Mouse (Mus musculus) kidney, postnatal 0 days (tissue): ENCODE data around the gene Krcc1. TPM values are rescaled to one million over a fixed set of nuclear protein-coding genes. Genes with fewer than 3 reads are reported as not detected.

Source experiments
- ATAC-seq: fragments of 200-750 bp; cut with Nextera tagmentation; replicated peaks from 2 replicates; pipeline ENCODE4 v1.8.0; 2017; ENCODE audit warnings: low read depth, moderate number of reproducible peaks, moderate TSS enrichment, moderate library complexity; ENCODE audit not compliant: low FRiP score
- DNase-seq: peaks from one replicate; pipeline ENCODE4 v3.0.0-alpha.2; 2016; ENCODE audit warnings: low spot score
- H3K27ac ChIP-seq: fragments of 300-500 bp; sonication (generic); 2 replicates; pipeline ENCODE4 v1.5.1; 2014; ENCODE audit warnings: mild to moderate bottlenecking
- H3K27me3 ChIP-seq: fragments of 300-500 bp; sonication (generic); 2 replicates; pipeline ENCODE4 v1.6.1; 2014; ENCODE audit warnings: low read length, mixed read lengths; ENCODE audit not compliant: insufficient read depth
- H3K36me3 ChIP-seq: fragments of 300-500 bp; sonication (generic); 2 replicates; pipeline ENCODE4 v1.6.1; 2014; ENCODE audit warnings: low read length, mixed read lengths; ENCODE audit not compliant: insufficient read depth
- H3K4me1 ChIP-seq: fragments of 300-500 bp; sonication (generic); replicated peaks from 2 replicates; pipeline ENCODE4 v1.6.1; 2014; ENCODE audit warnings: antibody characterized with exemption, low read length, mixed read lengths; ENCODE audit not compliant: insufficient read depth
- H3K4me2 ChIP-seq: fragments of 300-500 bp; sonication (generic); 2 replicates; pipeline ENCODE4 v1.6.1; 2014; ENCODE audit warnings: mild to moderate bottlenecking, low read length, moderate library complexity, mixed read lengths
- H3K4me3 ChIP-seq: fragments of 300-500 bp; sonication (generic); replicated peaks from 2 replicates; pipeline ENCODE4 v1.5.1; 2014; ENCODE audit warnings: low read depth, low read length
- H3K9ac ChIP-seq: fragments of 300-500 bp; sonication (generic); 2 replicates; pipeline ENCODE4 v1.6.1; 2014; ENCODE audit warnings: low read depth, low read length
- H3K9me3 ChIP-seq: fragments of 300-500 bp; sonication (generic); replicated peaks from 2 replicates; pipeline ENCODE4 v1.6.1; 2016; ENCODE audit warnings: low read length, inconsistent platforms, mixed read lengths
- CTCF ChIP-seq: IDR thresholded peaks from 2 replicates; pipeline ENCODE4 v1.5.1; 2016; ENCODE audit warnings: antibody characterized with exemption, low read depth, mild to moderate bottlenecking, moderate library complexity
- WGBS: fragments of 180-500 bp; shearing (Covaris S2); extraction: QIAGEN DNeasy Blood & Tissue Kit; methylation state at CpG from one replicate; pipeline ENCODE4 v1.1.7; 2014; 5-methylcytosine and 5-hydroxymethylcytosine counted together
- polyA plus RNA-seq: library from polyadenylated mRNA; unstranded; fragments of >200 nt; fragmentation: Nextera tagmentation; extraction: Ambion mirVana; gene quantifications from 2 replicates; pipeline ENCODE4 v1.2.1, GENCODE M21; 2015

Gene Krcc1
- polyA plus RNA-seq, 1 experiment from 2014 or later, result 93.1 TPM

- H3K9me3 ChIP-seq, result no peaks in the 10 kb centered on the region
- no peak overlapping the region for H3K9ac ChIP-seq
- no peaks in the 10 kb centered on the region for H3K27me3 ChIP-seq
- H3K4me3 ChIP-seq, result no peak overlapping the region
- H3K36me3 ChIP-seq, result no peaks in the 10 kb centered on the region
- no peak overlapping the region for H3K4me2 ChIP-seq
- TF ChIP-seq CTCF, result no peak
- no peak overlapping the region for H3K27ac ChIP-seq
- H3K4me1 ChIP-seq, result no peaks in the 10 kb centered on the region
- DNase-seq (no peak), ATAC-seq (no peak)
- 78% methylated on average over 3 of the region's 3 CpGs for WGBS
Measured at GRCm38 (mm10) chr6:71249615-71250014, 21.9 kb upstream of the Krcc1 start.

GRCm38 (mm10) chr6:71250951-71251350, 20.5 kb upstream of the Krcc1 start:
- WGBS, result 80% methylated on average over 8 of the region's 8 CpGs
- H3K4me2 ChIP-seq, result no peak overlapping the region
- no peaks in the 10 kb centered on the region for H3K4me1 ChIP-seq
- TF ChIP-seq CTCF, result no peak
- no peaks in the 10 kb centered on the region for H3K27me3 ChIP-seq
- DNase-seq (no peak), ATAC-seq (no peak)
- no peaks in the 10 kb centered on the region for H3K9me3 ChIP-seq
- no peak overlapping the region for H3K4me3 ChIP-seq
- no peaks in the 10 kb centered on the region for H3K36me3 ChIP-seq
- no peak overlapping the region for H3K9ac ChIP-seq
- no peak overlapping the region for H3K27ac ChIP-seq

GRCm38 (mm10) chr6:71254456-71254855, 17.0 kb upstream of the Krcc1 start:
- Histone ChIP-seq H3K36me3 (no peaks in the 10 kb centered on the region), H3K9ac (no peak overlapping the region), H3K4me2 (no peak overlapping the region), H3K4me3 (no peak overlapping the region), H3K4me1 (no peaks in the 10 kb centered on the region), H3K27me3 (no peaks in the 10 kb centered on the region), H3K27ac (no peak overlapping the region), H3K9me3 (no peaks in the 10 kb centered on the region)
- ATAC-seq, result no peak
- TF ChIP-seq CTCF, result no peak
- DNase-seq, result no peak
- 89% methylated on average over 6 of the region's 6 CpGs for WGBS

GRCm38 (mm10) chr6:71256166-71256565, 15.3 kb upstream of the Krcc1 start:
- Histone ChIP-seq H3K9ac (no peak overlapping the region), H3K27ac (no peak overlapping the region), H3K4me2 (no peak overlapping the region), H3K4me1 (no peaks in the 10 kb centered on the region), H3K36me3 (no peaks in the 10 kb centered on the region), H3K4me3 (no peak overlapping the region), H3K27me3 (no peaks in the 10 kb centered on the region), H3K9me3 (no peaks in the 10 kb centered on the region)
- TF ChIP-seq CTCF, result no peak
- no peak for DNase-seq
- 95% methylated on average over 10 of the region's 10 CpGs for WGBS
- no peak for ATAC-seq

- WGBS, result 63% methylated on average over 1 of the region's 1 CpGs
Measured at GRCm38 (mm10) chr6:71257375-71257774, 14.1 kb upstream of the Krcc1 start.

GRCm38 (mm10) chr6:71258562-71258961, 12.9 kb upstream of the Krcc1 start:
- no peak for TF ChIP-seq CTCF
- Histone ChIP-seq H3K36me3 (no peaks in the 10 kb centered on the region), H3K4me2 (no peak overlapping the region), H3K4me1 (no peaks in the 10 kb centered on the region), H3K9me3 (no peaks in the 10 kb centered on the region), H3K27ac (no peak overlapping the region), H3K9ac (no peak overlapping the region), H3K27me3 (no peaks in the 10 kb centered on the region), H3K4me3 (no peak overlapping the region)
- WGBS, result 81% methylated on average over 2 of the region's 2 CpGs
- no peak for DNase-seq
- ATAC-seq, result no peak

More at GRCm38 (mm10) chr6:71257375-71257774, 14.1 kb upstream of the Krcc1 start:
- DNase-seq (no peak), ATAC-seq (no peak)
- no peak overlapping the region for H3K9ac ChIP-seq
- no peaks in the 10 kb centered on the region for H3K36me3 ChIP-seq
- no peak for TF ChIP-seq CTCF
- H3K4me3 ChIP-seq, result no peak overlapping the region
- no peaks in the 10 kb centered on the region for H3K4me1 ChIP-seq
- H3K4me2 ChIP-seq, result no peak overlapping the region
- H3K27ac ChIP-seq, result no peak overlapping the region
- H3K9me3 ChIP-seq, result no peaks in the 10 kb centered on the region
- H3K27me3 ChIP-seq, result no peaks in the 10 kb centered on the region

GRCm38 (mm10) chr6:71259166-71259565, 12.3 kb upstream of the Krcc1 start:
- no peak for DNase-seq
- H3K9me3 ChIP-seq, result no peaks in the 10 kb centered on the region
- no peak for ATAC-seq
- no peaks in the 10 kb centered on the region for H3K27me3 ChIP-seq
- H3K36me3 ChIP-seq, result no peaks in the 10 kb centered on the region
- TF ChIP-seq CTCF, result no peak
- no peak overlapping the region for H3K4me3 ChIP-seq
- no peaks in the 10 kb centered on the region for H3K4me1 ChIP-seq
- H3K4me2 ChIP-seq, result no peak overlapping the region
- H3K27ac ChIP-seq, result no peak overlapping the region
- 87% methylated on average over 4 of the region's 4 CpGs for WGBS
- H3K9ac ChIP-seq, result no peak overlapping the region
